10 mouse cellular contexts compared by ENCODE assay signal in genomic region chr11:94732773-94733172, GRCm38 (mm10). TPM values are rescaled to one million over a fixed set of nuclear protein-coding genes. Genes with fewer than 3 reads are reported as not detected.
DNase-seq lines count a peak whose midpoint lies in the region; ATAC-seq and TF ChIP-seq lines count a peak whose summit lies in the region.
"Had no signal": no experiment of that assay in that cellular context is flagged by ENCODE, and none has a peak within 500 bp of the region (broad histone marks: within the 10 kb centered on the region; RNA-seq: fewer than 3 reads in every experiment).

No protein-coding gene starts in this region.

- H3K27ac ChIP-seq in spleen, adult 2 months (ENCODE audit: insufficient read depth, low read length) = no peak overlapping the region
- H3K27ac ChIP-seq: hindbrain, embryonic 15.5 days; neural tube, embryonic 13.5 days had no signal

- no peaks in the 10 kb centered on the region for H3K36me3 ChIP-seq in spleen, adult 2 months (ENCODE audit: control insufficient read depth, insufficient read depth, low read length)
- no peaks in the 10 kb centered on the region for H3K36me3 ChIP-seq in megakaryocyte, embryonic 14.5 days (replicated peaks; ENCODE audit: low read length)
- H3K36me3 ChIP-seq: hindbrain, embryonic 15.5 days; neural tube, embryonic 13.5 days had no signal

- H3K9me3 ChIP-seq in megakaryocyte, embryonic 14.5 days = no peaks in the 10 kb centered on the region
- H3K9me3 ChIP-seq: hindbrain, embryonic 15.5 days; neural tube, embryonic 13.5 days had no signal

- H3K27me3 ChIP-seq in spleen, adult 2 months (ENCODE audit: control insufficient read depth, insufficient read depth, low read length) = no peaks in the 10 kb centered on the region
- H3K27me3 ChIP-seq in megakaryocyte, embryonic 14.5 days (replicated peaks) = peaks cover 22% of the 10 kb centered on the region
- H3K27me3 ChIP-seq: hindbrain, embryonic 15.5 days; neural tube, embryonic 13.5 days had no signal

- ATAC-seq in CD4-positive, CD25-positive, alpha-beta regulatory T cell, adult 4 months = no peak

- H3K4me3 ChIP-seq in spleen, adult 2 months (ENCODE audit: extremely low read depth, insufficient read depth, insufficient read length) = no peak overlapping the region
- peak overlapping the region; percentile 5 for H3K4me3 ChIP-seq in megakaryocyte, embryonic 14.5 days (replicated peaks)
- H3K4me3 ChIP-seq: hindbrain, embryonic 15.5 days; neural tube, embryonic 13.5 days had no signal

- 46% methylated on average over 8 of the region's 8 CpGs for WGBS in spleen, adult 2 months

- peak; percentile 6; the same call in 1 of the 2 replicates for TF ChIP-seq CTCF in spleen, adult 2 months (IDR thresholded peaks at IDR 0.05; ENCODE audit: extremely low read depth, insufficient read depth, insufficient read length, insufficient replicate concordance)

- peak; percentile 66 for DNase-seq in CD4-positive, CD25-positive, alpha-beta regulatory T cell, adult 2 months (ENCODE audit: low read depth, low spot score)
- no peak for DNase-seq in spleen, adult 2 months (ENCODE audit: low read depth in 1 of 2, low spot score in 2 of 2)
- no peak for DNase-seq in spleen, adult 12 weeks (ENCODE audit: low spot score)
- peak; percentile 24 for DNase-seq in heart, postnatal 4 days
- DNase-seq in Muller cell, postnatal 12 days (ENCODE audit: inconsistent ontology term) = no peak
- no peak for DNase-seq in gastrocnemius, adult 8-10 months (ENCODE audit: low spot score in 2 of 2)

- TF ChIP-seq POLR2A in spleen, adult 2 months (IDR thresholded peaks at IDR 0.05; ENCODE audit: low read depth, low read length) = no peak

- H3K4me1 ChIP-seq in spleen, adult 2 months (ENCODE audit: control insufficient read depth, insufficient read depth, insufficient read length) = no peaks in the 10 kb centered on the region
- peaks cover 3% of the 10 kb centered on the region; the same call in 1 of the 2 replicates for H3K4me1 ChIP-seq in megakaryocyte, embryonic 14.5 days
- H3K4me1 ChIP-seq: hindbrain, embryonic 15.5 days; neural tube, embryonic 13.5 days had no signal

RNA-seq across cellular contexts. Expression of gene Cdc34b, which starts 8.8 kb away (rescaled TPM):
- not detected for polyA plus RNA-seq in CD4-positive, CD25-positive, alpha-beta regulatory T cell, adult 4 months (2017; shearing (Covaris generic))
- not detected in 2 replicates for polyA plus RNA-seq in spleen, adult 2 months (2012; rRNA removed)
- 1 to 10 TPM in 1 of 2 experiments, under 1 TPM in 1; 0.97 to 1.4 TPM for total RNA-seq in heart, postnatal 4 days (2021)
- polyA plus RNA-seq in megakaryocyte, embryonic 14.5 days (2012; ENCODE audit: insufficient read depth, low replicate concordance) = not detected in 2 replicates
- total RNA-seq in gastrocnemius, adult 8-10 months (2022) = 1 to 10 TPM in 3 of 4 experiments, under 1 TPM in 1; 0.63 to 1.6 (median 1.1) TPM
- polyA plus RNA-seq: hindbrain, embryonic 15.5 days; neural tube, embryonic 13.5 days had no signal

RNA-seq across cellular contexts. Expression of gene Gm11541, which starts 28.5 kb away (rescaled TPM):
- not detected for polyA plus RNA-seq in CD4-positive, CD25-positive, alpha-beta regulatory T cell, adult 4 months (2017; shearing (Covaris generic))
- not detected in 2 replicates for polyA plus RNA-seq in spleen, adult 2 months (2012; rRNA removed)
- total RNA-seq in heart, postnatal 4 days (2021) = not detected
- polyA plus RNA-seq in megakaryocyte, embryonic 14.5 days (2012; ENCODE audit: insufficient read depth, low replicate concordance) = not detected in 2 replicates
- not detected for total RNA-seq in gastrocnemius, adult 8-10 months (2022)

RNA-seq across cellular contexts. Expression of gene Tmem92, which starts 49.7 kb away (rescaled TPM):
- polyA plus RNA-seq in CD4-positive, CD25-positive, alpha-beta regulatory T cell, adult 4 months (2017; shearing (Covaris generic)) = not detected
- not detected in 2 replicates for polyA plus RNA-seq in spleen, adult 2 months (2012; rRNA removed)
- not detected for total RNA-seq in heart, postnatal 4 days (2021)
- polyA plus RNA-seq in megakaryocyte, embryonic 14.5 days (2012; ENCODE audit: insufficient read depth, low replicate concordance) = not detected in 2 replicates
- not detected for total RNA-seq in gastrocnemius, adult 8-10 months (2022)
- polyA plus RNA-seq: hindbrain, embryonic 15.5 days; neural tube, embryonic 13.5 days had no signal

RNA-seq across cellular contexts. Expression of gene Xylt2, which starts 55.5 kb away (rescaled TPM):
- 1 to 10 TPM; 5.4 to 7.0 TPM for polyA plus RNA-seq in CD4-positive, CD25-positive, alpha-beta regulatory T cell, adult 4 months (2017; shearing (Covaris generic))
- polyA plus RNA-seq in spleen, adult 2 months (2012; rRNA removed) = 25.7 and 34.0 TPM in 2 replicates
- 10 to 100 TPM; 17.9 to 20.4 TPM for total RNA-seq in heart, postnatal 4 days (2021)
- polyA plus RNA-seq in megakaryocyte, embryonic 14.5 days (2012; ENCODE audit: insufficient read depth, low replicate concordance) = 5.2 and 18.2 TPM in 2 replicates
- 1 to 10 TPM; 2.3 to 4.3 (median 3.7) TPM for total RNA-seq in gastrocnemius, adult 8-10 months (2022)

Comparison
In these comparisons a context has a peak if more than half of its experiments do, and no peak if none do; other contexts are left out.
1. DNase-seq: peak in CD4-positive, CD25-positive, alpha-beta regulatory T cell, adult 2 months (single experiment) and heart, postnatal 4 days (single experiment); none in spleen, adult 2 months (0 of 2), spleen, adult 12 weeks (single experiment), Muller cell, postnatal 12 days (single experiment) and gastrocnemius, adult 8-10 months (0 of 2).